Mouse (Mus musculus) retina, postnatal 1 day (tissue): ENCODE data around the gene Fam71e1.
A peak's percentile ranks its signal among the peaks of the same experiment; 100 is the strongest.

Experiments
- DNase-seq: peaks from one replicate; pipeline ENCODE4 v3.0.0-alpha.2; 2012

Gene Fam71e1

DNA sequence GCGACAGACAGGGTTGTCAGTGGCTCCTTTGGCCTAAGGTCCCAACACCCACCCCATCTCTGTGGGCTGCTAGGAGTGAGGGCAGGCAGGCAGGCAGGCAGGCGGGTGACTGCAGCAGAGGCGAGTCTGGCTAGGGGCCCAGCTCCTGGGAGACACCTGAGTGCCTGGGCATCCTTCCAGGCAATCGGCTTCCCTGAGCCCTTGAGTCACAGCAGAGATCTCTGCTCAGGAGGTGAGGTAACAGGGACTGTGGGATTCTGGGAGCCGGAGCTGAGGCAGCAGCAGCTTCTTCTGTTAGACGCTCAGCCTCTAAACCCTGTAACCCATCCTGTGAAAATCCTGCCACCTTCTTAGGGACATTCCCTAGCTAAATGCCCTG, 40.2 kb downstream of the Fam71e1 start:
- no peak for DNase-seq

DNA sequence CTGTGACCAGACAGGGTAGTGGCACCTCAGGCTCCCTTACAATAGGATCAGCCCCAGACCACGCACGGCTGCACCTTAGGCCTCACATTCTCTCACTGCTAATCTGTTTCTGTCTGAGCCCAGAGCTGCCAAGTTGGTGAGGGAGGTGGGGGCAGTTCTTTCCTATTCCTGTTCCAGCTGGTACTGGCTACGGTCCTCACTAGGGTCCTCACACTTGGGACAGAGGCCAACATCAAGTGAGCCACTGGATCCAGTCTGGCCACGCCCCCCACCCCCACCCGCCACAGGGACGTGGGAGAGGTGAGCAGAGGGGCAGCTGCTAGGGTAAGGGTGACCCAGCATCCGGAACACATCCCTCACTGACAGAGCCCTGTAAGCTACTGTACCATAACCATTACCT, 40.6 kb downstream of the Fam71e1 start:
- no peak for DNase-seq

DNA sequence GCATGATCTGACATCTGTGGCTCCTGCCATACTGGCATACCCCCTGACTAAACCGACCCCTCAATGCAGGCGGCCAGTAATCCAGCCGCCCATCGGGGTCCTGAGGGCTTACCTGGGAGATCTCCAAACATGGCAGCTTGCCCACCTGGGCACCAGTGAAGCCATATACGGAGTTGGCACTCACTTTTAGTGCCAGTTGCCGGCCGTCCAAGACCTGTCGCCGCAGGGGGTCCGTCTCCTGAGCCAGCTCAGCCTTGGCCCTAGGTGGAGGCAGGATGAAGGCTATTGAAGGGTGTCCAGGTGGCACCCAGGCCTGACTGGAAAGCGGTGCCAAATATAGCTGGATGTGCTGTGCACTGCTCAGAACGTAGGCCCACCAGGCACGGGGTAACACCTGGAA, 41.1 kb downstream of the Fam71e1 start:
- DNase-seq: no peak

DNA sequence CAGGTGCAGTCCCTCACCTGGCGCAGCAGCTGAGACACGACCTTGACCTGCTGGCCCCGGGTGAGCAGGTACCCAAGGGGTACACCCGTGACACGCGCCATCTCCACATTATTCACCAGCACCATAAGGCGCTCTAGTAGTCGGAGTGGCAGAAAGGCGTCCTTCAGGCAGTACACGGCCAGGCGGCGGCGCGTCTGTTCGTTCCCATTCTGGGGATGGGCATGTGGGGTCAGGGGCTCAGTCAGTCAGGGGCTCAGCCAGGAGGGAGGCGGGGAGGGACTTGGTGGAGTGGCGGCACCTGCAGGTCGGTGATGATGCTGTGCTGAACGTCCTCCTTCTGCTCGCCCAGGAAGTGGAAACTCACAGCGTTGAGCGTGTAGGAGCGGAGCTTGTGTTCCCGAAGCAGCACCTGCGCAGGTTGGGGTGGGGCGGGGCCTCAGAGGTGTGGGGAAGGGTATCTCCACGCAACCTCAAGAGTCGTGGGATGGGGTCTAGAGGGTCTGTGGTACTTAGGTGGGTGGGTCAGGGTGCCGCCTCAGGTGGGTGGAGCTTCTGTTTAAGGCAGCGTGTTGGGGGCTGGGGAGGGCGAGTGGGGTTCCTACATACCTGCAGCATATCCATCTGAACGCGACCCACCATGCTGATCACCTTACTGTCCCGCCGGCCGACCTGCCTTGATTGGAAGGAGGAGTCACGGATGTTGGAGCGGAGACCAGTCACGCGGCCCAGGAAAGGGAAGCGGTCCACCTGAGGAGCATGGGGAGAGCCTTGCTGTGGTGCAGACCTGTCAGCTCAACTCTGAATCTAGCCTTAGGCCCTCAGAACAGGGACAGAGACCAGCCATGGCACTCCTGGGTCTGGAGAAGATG, 42.6 kb downstream of the Fam71e1 start:
- no peak for DNase-seq

DNA sequence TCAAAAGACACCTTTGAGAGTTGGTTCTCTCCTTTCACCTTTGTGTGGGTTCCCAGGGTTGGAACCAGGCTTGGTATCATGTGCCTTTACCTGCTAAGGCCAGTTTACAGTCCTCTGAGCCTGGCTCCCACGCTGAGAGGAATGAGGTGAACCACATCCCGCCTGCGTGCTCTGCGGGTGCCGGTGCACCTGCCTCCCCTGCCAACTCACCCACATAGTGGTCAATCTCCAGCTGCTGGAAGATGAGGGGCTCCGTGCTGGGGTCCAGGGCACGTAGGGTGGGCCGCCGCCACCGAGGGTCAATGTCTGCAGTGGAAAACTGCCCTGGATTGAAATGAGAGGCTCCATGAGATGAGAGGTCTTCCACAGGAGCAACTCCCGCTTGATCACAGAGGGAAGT, 46.2 kb downstream of the Fam71e1 start:
- no peak for DNase-seq

DNA sequence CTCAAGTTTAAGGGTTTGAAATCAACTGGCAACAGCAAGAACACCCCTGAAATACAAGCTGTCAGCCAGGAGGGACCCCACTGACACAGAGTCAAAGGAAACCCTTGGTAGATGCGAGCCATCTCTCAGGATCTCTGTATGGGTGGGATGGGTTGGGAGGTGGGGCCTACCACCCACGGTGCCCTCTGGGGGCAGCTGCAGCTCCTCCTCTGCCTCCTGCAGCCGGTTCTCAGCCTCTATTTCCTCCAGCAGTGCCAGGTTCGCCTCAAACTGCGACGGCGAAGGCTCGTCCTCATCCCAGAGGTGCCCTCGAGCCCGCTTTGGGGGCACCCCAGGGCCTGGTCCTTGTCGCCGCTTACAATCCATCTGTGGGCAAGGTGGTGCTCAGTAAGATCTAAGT, 46.7 kb downstream of the Fam71e1 start:
- no peak for DNase-seq

DNA sequence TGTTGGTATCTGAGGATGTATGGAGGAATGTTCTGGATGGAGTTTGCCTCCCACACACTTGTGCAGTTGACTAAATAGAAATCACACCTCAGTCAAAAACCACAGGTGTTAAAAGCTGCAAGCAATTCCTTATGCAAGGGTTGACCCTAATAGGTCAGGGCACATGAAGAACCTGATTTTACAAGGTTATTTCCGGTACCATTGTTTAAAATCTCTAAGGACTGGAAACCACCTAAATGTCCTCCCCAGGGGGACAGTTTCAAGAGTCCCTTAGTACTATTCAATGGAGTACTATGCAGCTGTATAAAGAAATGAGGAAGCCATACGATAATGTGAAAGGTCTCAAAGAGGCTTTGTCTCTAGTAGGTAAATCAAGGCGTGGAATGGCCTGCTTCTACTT, 49.9 kb downstream of the Fam71e1 start:
- DNase-seq: no peak

DNA sequence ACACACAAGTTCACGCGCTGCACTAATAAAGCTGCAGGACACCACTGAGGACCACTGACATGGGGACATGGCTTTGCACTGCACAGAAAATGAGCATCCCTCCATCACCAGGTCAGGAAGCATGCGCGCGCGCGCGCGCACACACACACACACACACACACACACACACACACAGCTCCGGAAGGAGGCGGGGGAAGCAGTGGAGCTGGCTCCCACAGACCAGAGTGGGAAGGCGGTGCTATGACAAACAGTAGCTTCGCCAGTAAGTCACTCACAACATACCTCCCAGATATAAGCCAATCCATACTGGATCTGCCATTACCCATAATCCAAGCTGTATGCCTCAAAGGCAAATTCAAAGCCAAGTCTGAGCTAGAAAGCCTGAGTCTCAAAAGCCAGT, 50.7 kb downstream of the Fam71e1 start:
- DNase-seq: no peak

DNA sequence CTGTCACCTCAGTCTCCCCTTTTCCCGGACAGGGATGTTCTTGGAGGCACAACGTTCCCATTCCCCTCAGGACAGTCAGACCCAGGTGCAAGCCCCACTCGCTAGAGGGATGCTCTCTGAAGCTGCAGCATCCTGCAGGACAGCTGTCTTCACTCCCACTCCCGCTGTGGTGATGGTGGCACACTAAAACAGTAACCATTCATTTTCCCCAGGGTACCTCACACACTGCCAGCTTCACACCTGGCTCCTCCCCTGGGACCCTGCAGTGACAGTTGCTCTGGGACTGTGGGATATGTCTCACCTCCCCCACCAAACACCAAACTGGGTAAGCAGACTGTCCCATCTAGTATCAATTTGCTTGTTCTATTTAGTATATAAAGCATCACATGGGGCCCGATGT, 51.3 kb downstream of the Fam71e1 start:
- no peak for DNase-seq

DNA sequence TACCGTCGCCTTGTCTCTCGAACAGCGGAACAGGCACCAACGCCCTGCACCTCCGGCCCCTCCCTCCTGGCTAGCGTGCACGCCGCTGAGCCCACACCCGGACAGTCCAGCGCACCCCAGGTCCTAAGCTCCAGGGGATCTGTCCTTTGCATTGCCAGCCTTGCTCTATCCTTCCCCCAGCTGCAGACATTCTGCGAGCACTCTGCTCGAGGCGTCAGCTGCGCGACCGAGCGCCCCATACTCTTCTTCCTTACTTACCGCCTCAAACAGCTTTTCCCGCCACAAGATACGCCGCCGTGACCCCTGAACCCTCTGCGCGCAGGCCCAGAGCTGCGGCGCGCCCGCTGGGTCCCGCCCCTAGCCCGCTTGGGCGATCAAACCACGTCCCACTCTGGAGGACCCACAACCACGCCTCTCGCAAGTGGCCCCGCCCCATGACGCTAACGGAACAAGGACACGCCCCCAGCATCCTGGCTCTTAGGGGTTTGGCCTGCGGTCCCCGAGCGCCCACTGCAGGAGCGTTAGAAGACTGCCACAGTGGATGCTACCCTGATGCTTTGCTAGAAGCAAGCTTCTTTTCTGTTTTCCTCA, 52.2 kb downstream of the Fam71e1 start, which contains the start of gene Pold1:
Gene Pold1, minus strand, starts transcription at position 353 of the 591 bp plus-strand sequence.
- DNase-seq: peak; percentile 99

DNA sequence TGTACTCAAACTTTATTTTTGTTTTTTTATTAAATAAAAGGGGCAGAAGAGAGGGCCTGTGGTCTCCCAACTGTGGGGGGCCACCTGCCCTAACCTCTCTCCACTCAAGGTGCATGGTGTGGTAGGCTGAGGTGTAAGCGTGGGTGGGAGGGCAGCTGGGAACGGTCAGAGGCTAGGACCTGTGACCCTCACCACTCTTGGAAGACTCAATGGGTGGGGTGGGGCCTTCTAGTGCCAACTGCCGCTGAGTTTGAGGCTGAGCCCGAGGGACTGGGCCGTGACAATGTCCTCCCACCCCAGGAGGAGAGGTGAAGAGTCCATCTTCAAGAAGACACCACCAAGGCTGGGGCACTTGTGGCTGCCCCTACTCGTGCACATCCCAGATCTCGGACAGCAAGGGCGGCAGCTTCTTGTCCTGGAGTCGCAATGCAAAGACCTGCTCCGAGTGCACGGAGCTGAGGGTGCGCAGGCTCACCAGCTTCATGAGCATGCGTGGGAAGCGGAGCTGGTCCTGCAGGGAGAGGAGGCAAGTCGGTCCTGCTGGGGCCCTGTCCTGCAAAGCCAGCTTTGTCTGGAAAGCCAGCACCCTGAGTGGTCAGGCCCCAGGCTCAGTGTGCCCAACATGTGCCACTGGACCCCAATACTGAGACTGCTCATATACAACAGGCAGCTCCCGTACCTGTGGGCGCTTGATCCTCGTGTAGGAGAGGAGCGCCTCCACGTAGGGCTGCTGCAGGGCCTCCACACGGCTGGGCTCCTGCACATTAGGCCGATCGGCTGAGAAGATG, 53.4 kb downstream of the Fam71e1 start:
- no peak for DNase-seq

DNA sequence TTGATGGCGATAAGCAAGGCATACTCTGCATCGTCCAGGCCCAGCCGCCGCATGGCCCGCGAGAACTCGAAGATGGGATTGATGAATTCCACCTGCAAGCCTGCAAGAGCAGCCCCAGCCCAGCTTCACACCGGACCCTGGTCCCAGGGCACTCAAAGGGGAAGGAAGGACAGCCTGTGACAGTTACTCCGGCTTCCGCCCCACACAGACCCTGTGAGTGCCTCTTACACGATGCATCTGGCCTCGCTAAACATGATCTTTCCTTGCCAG, 54.0 kb downstream of the Fam71e1 start:
- DNase-seq: no peak
